Mouse (Mus musculus) midbrain, embryonic 15.5 days (tissue): Measurements from ENCODE around the gene Zan. TPM values are rescaled to one million over a fixed set of nuclear protein-coding genes. Genes with fewer than 3 reads are reported as not detected.

Experiments used
- ATAC-seq: fragments of 200-750 bp; cut with Nextera tagmentation; replicated peaks from 2 replicates; pipeline ENCODE4 v1.8.0; 2017; ENCODE audit warnings: moderate TSS enrichment
- H3K27ac ChIP-seq: fragments of 300-500 bp; sonication (generic); 2 replicates; pipeline ENCODE4 v1.5.1; 2015; ENCODE audit warnings: mild to moderate bottlenecking, inconsistent platforms
- H3K27me3 ChIP-seq: fragments of 300-500 bp; sonication (generic); replicated peaks from 2 replicates; pipeline ENCODE4 v1.6.1; 2015; ENCODE audit warnings: inconsistent platforms
- H3K36me3 ChIP-seq: fragments of 300-500 bp; sonication (generic); replicated peaks from 2 replicates; pipeline ENCODE4 v1.6.1; 2015; ENCODE audit warnings: inconsistent platforms
- H3K4me1 ChIP-seq: fragments of 300-500 bp; sonication (generic); 2 replicates; pipeline ENCODE4 v1.6.1; 2015; ENCODE audit warnings: inconsistent platforms
- H3K4me2 ChIP-seq: fragments of 300-500 bp; sonication (generic); 2 replicates; pipeline ENCODE4 v1.6.1; 2015; ENCODE audit warnings: inconsistent platforms, mild to moderate bottlenecking, moderate library complexity
- H3K4me3 ChIP-seq: fragments of 300-500 bp; sonication (generic); 2 replicates; pipeline ENCODE4 v1.5.1; 2015; ENCODE audit warnings: mild to moderate bottlenecking, inconsistent platforms
- H3K9ac ChIP-seq: fragments of 300-500 bp; sonication (generic); 2 replicates; pipeline ENCODE4 v1.6.1; 2015; ENCODE audit warnings: mild to moderate bottlenecking, inconsistent platforms
- H3K9me3 ChIP-seq: fragments of 300-500 bp; sonication (generic); 2 replicates; pipeline ENCODE4 v1.6.1; 2016; ENCODE audit warnings: inconsistent platforms
- WGBS: fragments of 180-500 bp; shearing (Covaris S2); methylation state at CpG from one replicate; pipeline ENCODE4 v1.1.7; 2015; ENCODE audit warnings: mixed read lengths; 5-methylcytosine and 5-hydroxymethylcytosine counted together
- polyA plus RNA-seq: library from polyadenylated mRNA; unstranded; fragments of >200 nt; fragmentation: Nextera tagmentation; extraction: Ambion mirVana; gene quantifications from 2 replicates; pipeline ENCODE4 v1.2.1, GENCODE M21; 2015

Zan gene
- polyA plus RNA-seq, 1 experiment from 2014 or later = 0.50 TPM

DNA sequence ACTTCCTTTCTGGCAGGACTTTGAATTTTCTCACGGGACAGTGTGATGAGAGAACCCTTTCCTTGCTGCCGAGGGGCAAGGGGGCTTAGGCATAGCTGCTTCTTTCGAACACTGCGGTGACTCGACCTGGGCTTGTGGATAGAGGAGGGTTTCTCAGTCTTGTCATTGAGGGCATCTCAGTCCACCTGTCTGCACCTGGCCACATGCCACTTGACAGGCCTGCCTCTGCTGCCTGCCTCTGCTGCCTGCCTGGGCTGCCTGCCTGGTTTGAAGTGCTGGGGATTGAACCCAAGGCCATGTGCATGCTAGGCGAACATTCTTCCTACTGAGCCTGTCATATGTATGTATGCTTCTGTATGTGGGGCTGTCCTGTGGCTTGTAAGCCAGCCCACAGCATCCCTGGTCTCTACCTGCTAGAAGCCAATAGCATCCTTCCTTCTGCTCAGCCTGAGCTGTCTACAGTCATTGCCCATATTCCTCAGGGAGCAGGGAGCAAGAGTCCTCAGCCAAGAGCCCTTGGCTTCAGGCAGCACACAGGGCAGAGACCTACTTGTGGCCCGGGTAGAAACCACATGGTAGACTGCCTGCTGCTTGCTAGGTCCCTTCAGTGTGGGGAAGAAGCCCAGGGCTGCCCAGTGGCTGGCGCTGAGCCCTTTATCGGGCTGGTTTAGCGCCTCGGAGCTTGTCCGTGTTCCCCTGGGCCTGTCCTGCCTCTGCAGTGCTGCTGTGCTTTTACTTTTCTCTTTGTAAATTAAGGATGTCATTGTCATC lies 37.3 kb upstream of the Zan start:
- H3K4me3 ChIP-seq = no peak overlapping the region
- 81% methylated on average over 12 of the region's 12 CpGs for WGBS
- H3K9ac ChIP-seq = peak overlapping the region; percentile 21; the same call in 1 of the 2 replicates

DNA sequence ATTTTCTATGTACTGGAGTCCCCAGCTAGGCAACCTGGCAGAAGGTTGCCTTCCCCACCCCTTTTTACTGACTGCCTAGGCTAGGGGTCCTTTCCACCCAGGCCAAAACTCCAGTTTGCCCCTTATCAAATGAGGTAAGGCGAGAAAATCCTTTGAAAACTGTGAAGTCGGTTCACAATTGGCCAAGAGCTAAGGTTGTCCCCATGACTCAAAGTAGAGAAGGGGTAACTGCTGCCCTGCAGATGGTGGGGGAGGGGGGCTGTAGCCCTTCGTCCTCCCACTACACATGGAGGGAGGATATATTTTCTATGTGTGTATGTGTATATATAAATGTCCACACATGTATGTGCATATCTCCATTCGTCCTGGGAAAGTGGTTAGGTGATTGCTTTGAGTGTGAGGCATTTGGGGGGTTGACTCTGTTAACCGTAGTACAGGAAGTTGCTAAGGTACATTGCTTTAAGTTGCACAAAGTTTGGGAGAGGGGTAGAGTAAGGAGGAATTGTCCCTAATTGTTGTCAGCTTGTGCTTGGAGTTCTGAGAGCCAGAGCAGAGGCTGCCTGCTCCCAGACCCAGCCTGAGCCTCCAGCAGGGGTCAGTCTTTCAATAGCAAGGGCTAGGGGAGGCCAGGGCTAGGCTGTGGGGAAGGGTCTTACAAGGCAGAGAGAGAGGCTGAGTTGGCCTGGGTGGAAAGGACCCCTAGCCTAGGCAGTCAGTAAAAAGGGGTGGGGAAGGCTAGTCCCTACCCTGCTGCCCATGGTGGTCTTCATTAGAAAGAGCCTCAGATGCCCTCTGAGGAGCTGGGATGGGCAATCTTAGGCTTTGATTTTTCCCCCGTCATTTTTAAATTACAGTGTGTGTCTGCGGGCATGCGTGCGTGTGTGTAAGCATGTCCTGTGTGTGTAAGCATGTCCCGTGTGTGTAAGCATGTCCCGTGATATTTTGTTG lies 36.3 kb upstream of the Zan start:
- 0 out of 2 replicates have a peak, but pooled peaks have one; percentile 48 for ATAC-seq
- H3K9ac ChIP-seq = no peak overlapping the region
- H3K4me2 ChIP-seq = peak overlapping the region; percentile 82
- peak overlapping the region; percentile 93; the same call in 1 of the 2 replicates for H3K4me3 ChIP-seq
- no peak overlapping the region for H3K27ac ChIP-seq
- no peaks in the 10 kb centered on the region for H3K9me3 ChIP-seq
- 80% methylated on average over 11 of the region's 11 CpGs for WGBS
- peaks cover 1% of the 10 kb centered on the region; the same call in 1 of the 2 replicates for H3K36me3 ChIP-seq
- H3K4me1 ChIP-seq = peaks cover 52% of the 10 kb centered on the region
- H3K27me3 ChIP-seq = no peaks in the 10 kb centered on the region

More for the DNA sequence above, 37.3 kb upstream of the Zan start:
- H3K4me2 ChIP-seq = peak overlapping the region; percentile 82; the same call in 1 of the 2 replicates
- peaks cover 11% of the 10 kb centered on the region; the same call in 1 of the 2 replicates for H3K36me3 ChIP-seq
- no peaks in the 10 kb centered on the region for H3K27me3 ChIP-seq
- H3K27ac ChIP-seq = no peak overlapping the region
- H3K4me1 ChIP-seq = peaks cover 52% of the 10 kb centered on the region
- H3K9me3 ChIP-seq = no peaks in the 10 kb centered on the region
- no peak for ATAC-seq

DNA sequence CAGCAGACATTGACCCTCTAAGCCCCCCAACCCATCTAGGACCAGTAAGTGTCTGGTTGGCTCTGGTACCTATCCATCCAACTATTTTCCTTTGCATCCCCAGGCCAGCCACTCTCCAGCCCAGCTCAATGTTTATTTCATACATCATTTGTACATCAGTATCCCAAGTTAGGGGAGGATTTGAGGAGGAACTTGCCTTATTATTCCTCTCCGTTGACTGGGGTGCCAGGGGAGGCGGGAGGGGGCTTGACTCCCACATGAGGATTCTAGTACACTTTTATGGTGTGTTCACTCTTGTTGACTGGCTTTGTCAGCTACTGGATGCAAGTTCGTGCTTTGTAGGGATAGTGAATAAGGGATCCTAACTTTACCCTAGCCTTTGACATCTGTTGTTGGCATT lies 34.8 kb upstream of the Zan start:
- 60% methylated on average over 3 of the region's 3 CpGs for WGBS
- H3K27ac ChIP-seq = peak overlapping the region; percentile 86
- peaks cover 52% of the 10 kb centered on the region for H3K4me1 ChIP-seq

DNA sequence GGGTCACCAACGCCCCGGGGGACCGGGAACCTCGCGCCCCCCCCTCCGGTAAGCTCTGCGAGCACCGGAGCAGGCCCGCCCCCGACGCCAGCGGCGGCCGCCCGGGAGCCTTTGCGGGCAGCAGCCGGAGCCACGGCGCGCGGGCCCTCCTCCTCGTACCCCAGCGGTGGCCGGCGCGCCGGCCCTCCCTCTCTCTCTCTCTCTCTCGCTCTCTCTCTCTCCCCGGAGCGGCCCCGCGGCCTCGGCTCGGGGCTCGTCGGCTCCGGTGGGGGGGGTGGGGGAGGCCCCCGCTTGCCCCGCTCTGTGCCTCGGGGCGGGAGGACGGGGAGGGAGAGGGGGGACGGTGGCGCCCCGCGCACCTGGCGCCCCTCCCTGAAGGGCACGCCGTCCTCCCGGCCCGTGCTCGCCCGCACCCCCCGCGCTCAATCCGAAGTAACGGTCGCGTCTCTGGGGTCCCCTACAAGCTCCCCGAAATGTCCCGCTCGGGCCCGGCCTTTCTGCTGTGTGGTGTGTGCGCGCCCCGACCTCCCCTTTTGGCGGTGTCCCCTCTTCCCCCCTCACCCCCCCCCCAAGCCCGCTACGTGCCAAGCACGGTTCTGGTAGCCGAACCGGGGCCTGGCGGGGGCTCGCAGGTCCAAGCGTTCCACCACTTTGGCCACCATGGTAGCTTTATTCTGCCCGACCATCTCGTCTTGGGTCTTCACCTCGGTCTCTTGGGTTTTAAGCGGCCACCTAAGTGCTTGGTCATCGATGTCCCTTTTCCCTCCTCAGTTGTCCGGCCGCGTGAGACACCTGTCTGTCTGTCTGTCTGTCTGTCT lies 33.9 kb upstream of the Zan start:
- Histone ChIP-seq H3K36me3 (no peaks in the 10 kb centered on the region), H3K4me1 (peaks cover 48% of the 10 kb centered on the region), H3K27ac (peak overlapping the region; percentile 86), H3K9me3 (no peaks in the 10 kb centered on the region), H3K4me2 (peak overlapping the region; percentile 82), H3K4me3 (peak overlapping the region; percentile 93), H3K9ac (peak overlapping the region; percentile 96), H3K27me3 (no peaks in the 10 kb centered on the region)
- peak; percentile 41 for ATAC-seq
- WGBS = under 1% methylated on average over 51 of the region's 83 CpGs

More for the DNA sequence above, 34.8 kb upstream of the Zan start:
- peak overlapping the region; percentile 82 for H3K4me2 ChIP-seq
- no peaks in the 10 kb centered on the region for H3K27me3 ChIP-seq
- no peaks in the 10 kb centered on the region for H3K36me3 ChIP-seq
- no peaks in the 10 kb centered on the region for H3K9me3 ChIP-seq
- ATAC-seq = no peak
- H3K9ac ChIP-seq = peak overlapping the region; percentile 96
- peak overlapping the region; percentile 93 for H3K4me3 ChIP-seq

DNA sequence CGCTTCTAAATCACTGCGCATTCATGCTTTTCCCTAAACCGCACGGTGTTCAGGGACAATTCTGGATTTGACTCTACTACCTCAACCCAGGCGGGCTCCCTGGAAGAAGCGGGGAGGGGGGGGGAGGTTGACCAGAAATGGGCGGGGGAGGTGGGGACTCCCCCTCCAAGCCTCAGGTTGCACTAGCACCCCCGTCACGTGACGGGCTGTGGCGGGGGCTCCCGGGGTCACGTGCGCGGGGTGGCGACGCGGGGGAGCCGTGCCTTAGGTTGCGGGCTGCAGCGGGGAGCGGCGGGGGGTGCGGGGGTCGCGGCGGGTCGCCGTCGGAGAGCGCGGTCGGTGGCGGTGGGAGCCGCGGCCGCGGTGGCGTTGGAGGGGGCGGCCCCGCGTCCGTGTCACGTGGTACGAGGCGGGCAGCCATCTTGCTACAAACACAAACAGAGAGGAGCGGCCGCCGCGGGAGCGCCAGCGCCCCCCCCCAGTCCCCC lies 33.2 kb upstream of the Zan start:
- Histone ChIP-seq H3K4me1 (peaks cover 41% of the 10 kb centered on the region), H3K9ac (peak overlapping the region; percentile 96), H3K36me3 (no peaks in the 10 kb centered on the region), H3K27ac (peak overlapping the region; percentile 86), H3K4me2 (peak overlapping the region; percentile 82), H3K9me3 (no peaks in the 10 kb centered on the region), H3K4me3 (peak overlapping the region; percentile 93), H3K27me3 (no peaks in the 10 kb centered on the region)
- 2% methylated on average over 37 of the region's 52 CpGs for WGBS
- ATAC-seq = peak; percentile 62

DNA sequence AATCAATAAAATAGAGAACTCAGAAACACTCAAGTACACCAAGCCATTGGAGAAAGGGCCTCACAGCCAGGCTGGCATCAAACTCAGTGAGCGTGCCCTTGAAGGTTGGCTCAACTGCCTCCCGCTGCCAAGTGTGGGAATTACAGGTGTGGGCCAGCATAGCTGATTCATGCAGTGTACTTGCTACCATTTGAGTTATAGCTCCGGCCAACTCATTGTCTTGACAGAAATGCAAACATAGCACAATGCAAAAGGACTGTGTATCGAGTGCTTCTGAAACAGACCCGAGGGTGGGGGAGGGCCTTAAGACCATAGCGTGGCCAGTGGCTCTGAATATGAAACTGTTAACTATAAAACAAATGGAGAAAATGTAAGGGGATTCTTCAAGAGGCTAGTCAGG lies 27.2 kb upstream of the Zan start:
- ATAC-seq = no peak
- H3K27ac ChIP-seq = no peak overlapping the region
- H3K4me2 ChIP-seq = no peak overlapping the region
- no peaks in the 10 kb centered on the region for H3K27me3 ChIP-seq
- no peak overlapping the region for H3K4me3 ChIP-seq
- H3K9ac ChIP-seq = no peak overlapping the region
- no peaks in the 10 kb centered on the region for H3K36me3 ChIP-seq
- WGBS = 87% methylated on average over 6 of the region's 6 CpGs
- peaks cover 18% of the 10 kb centered on the region for H3K4me1 ChIP-seq
- no peaks in the 10 kb centered on the region for H3K9me3 ChIP-seq

DNA sequence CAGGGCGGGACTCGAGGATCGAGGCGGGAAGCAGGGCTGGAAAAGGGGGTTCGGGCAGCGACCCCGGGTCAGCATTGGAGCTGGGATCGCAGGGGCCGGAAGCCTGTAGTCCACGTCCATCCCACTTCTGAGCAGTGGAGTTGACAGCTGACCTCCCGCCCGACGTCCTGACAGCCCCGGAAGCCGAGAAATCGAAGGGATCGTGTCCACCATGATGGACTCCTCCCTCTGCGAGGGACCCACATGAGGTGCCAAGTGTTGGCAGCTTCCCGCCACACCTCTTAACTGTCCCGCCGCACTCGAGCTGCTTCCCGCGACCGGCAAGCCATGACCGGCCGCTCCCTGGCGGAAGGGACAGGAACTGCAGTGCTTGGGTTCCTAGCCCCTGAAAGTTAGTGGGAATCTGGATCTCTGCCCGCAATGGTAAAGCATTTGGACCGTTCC lies 25.8 kb upstream of the Zan start:
- H3K4me2 ChIP-seq = peak overlapping the region; percentile 83
- peak overlapping the region; percentile 98 for H3K27ac ChIP-seq
- peak overlapping the region; percentile 56 for H3K9ac ChIP-seq
- H3K4me1 ChIP-seq = peaks cover 18% of the 10 kb centered on the region
- H3K36me3 ChIP-seq = no peaks in the 10 kb centered on the region
- H3K9me3 ChIP-seq = no peaks in the 10 kb centered on the region
- peak overlapping the region; percentile 64 for H3K4me3 ChIP-seq
- ATAC-seq = peak; percentile 84
- H3K27me3 ChIP-seq = no peaks in the 10 kb centered on the region
- under 1% methylated on average over 30 of the region's 30 CpGs for WGBS

DNA sequence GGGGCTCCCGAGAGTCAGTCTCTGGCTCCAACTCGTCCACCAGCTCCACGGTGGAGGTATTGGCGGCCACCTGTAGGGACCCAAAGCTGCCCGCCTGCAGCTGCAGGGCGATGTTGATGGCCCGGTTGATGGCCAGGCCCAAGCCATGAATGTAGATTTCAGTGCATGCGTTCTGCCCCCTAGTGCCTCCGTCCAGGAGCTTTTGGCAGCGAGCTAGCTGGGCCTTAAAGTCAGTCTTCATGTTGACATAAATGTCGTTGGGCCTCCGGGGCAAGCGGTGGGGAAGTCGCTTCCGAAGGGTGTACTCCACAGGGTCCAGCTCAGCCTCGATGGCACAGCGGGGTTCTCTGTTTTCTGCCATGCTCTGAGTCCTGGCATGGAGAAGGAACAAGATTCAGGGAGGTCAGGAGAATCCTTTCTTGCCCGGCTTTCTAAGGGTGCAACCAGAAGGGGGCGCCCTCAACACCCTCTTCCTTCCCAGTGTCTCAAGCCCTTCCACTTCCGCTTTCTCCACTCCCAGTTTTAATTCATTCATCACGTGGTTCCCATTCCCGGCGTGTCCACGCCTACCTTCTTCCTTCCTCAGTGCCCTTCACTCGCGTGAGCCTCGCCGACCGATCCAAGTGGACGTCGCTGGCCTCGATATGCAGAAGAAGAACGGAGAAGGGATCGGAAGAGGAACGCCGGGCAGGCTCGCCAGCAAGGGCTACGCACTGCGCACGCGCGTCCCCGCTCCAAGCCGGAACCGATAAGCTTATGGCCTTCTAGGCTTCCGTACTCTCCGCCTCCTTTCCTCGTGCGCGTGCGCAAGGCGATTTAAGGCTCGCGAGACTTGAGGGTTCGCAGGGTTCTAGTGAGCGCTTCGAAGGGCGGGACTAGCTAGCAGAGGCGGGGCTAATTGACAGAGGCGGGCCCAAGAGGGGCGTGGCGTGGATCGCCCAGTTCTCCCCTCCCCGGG lies 25.1 kb upstream of the Zan start, which contains the start of gene Pop7:
Gene Pop7, minus strand, starts transcription at position 810 of the 958 bp plus-strand sequence.
- peak within 1 kb of the TSS; percentile 98 for H3K27ac ChIP-seq
- 2% methylated on average over 64 of the region's 64 CpGs for WGBS
- H3K9me3 ChIP-seq = no peaks in the 10 kb centered on the region
- no peaks in the 10 kb centered on the region for H3K36me3 ChIP-seq
- H3K27me3 ChIP-seq = no peaks in the 10 kb centered on the region
- peak within 1 kb of the TSS; percentile 83 for H3K4me2 ChIP-seq
- peak within 1 kb of the TSS; percentile 64 for H3K4me3 ChIP-seq
- peak; percentile 95 for ATAC-seq
- peak within 1 kb of the TSS; percentile 70 for H3K9ac ChIP-seq
- H3K4me1 ChIP-seq = peaks cover 18% of the 10 kb centered on the region

DNA sequence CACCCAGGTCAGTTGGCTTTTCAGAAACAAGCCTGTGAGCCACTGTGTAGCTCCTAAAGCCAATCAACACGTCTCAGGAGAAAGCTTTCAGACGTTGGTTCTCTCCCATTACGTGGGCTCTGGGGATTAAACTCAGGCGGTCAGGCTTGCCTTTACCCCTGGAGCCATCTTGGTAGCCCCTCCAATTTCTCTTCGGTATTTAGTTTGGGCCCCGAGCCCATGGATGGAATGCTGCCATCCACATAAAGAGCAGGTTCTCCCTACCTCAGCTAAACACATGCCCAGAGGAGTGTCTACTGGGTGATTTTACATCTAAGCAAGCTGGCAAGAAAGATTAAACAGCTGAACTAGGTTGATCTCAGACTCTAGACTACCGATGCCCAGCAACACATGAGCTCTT lies 23.3 kb upstream of the Zan start:
- Histone ChIP-seq H3K27me3 (no peaks in the 10 kb centered on the region), H3K4me1 (peaks cover 18% of the 10 kb centered on the region), H3K9ac (no peak overlapping the region), H3K4me2 (no peak overlapping the region), H3K36me3 (no peaks in the 10 kb centered on the region), H3K27ac (no peak overlapping the region), H3K4me3 (no peak overlapping the region), H3K9me3 (no peaks in the 10 kb centered on the region)
- no peak for ATAC-seq
- 89% methylated on average over 7 of the region's 7 CpGs for WGBS

DNA sequence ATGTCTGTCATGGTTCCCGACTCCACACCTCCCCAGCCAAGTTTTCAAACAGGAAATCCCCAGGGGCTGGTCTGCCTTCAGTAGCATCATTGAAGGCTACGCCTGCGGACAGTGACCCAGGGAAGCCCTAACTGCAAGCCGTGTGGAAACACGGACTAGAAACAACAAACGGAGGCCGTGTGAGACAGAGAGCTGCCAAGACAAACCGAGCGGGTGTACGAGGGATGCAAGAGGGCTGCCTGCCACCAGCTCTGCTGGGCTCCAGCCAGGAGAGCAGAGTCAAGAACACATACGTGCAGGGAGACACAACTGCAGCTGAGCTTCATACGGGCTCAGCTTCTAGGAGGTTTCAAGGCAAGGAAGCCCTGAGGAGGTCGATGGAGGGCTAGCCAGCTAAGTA lies 17.0 kb upstream of the Zan start:
- no peaks in the 10 kb centered on the region for H3K36me3 ChIP-seq
- no peak for ATAC-seq
- WGBS = 88% methylated on average over 13 of the region's 13 CpGs

More for the DNA sequence above, 17.0 kb upstream of the Zan start:
- Histone ChIP-seq H3K27ac (no peak overlapping the region), H3K4me1 (no peaks in the 10 kb centered on the region), H3K27me3 (no peaks in the 10 kb centered on the region), H3K9me3 (no peaks in the 10 kb centered on the region), H3K4me3 (no peak overlapping the region), H3K9ac (no peak overlapping the region), H3K4me2 (no peak overlapping the region)
